Mouse (Mus musculus) layer of hippocampus, adult 11-12 months (tissue): ENCODE results near the gene Gapvd1.

Experiments used
- DNase-seq: peaks from one replicate; pipeline ENCODE4 v3.0.0; 2022; ENCODE audit warnings: low spot score

The Gapvd1 gene

GRCm38 (mm10) chr2:34632051-34632450, 123.0 kb downstream of the Gapvd1 start:
- no peak for DNase-seq

GRCm38 (mm10) chr2:34630445-34630844, 124.6 kb downstream of the Gapvd1 start:
- DNase-seq, result no peak

- no peak for DNase-seq
These were observed 125.3 kb downstream of the Gapvd1 start for GRCm38 (mm10) chr2:34629758-34630157.

- DNase-seq, result no peak
These were observed 126.0 kb downstream of the Gapvd1 start for GRCm38 (mm10) chr2:34628903-34629540.

GRCm38 (mm10) chr2:34627328-34628226, 127.5 kb downstream of the Gapvd1 start:
- no peak for DNase-seq
